Mouse (Mus musculus): ENCODE measurements at regions not wholly inside any gene's neighbourhood (a gene's known extent, or its start where the extent isn't known, plus 50 kb on each side); places are given as distances from the start of the nearest gene placed in this dataset.

DNA sequence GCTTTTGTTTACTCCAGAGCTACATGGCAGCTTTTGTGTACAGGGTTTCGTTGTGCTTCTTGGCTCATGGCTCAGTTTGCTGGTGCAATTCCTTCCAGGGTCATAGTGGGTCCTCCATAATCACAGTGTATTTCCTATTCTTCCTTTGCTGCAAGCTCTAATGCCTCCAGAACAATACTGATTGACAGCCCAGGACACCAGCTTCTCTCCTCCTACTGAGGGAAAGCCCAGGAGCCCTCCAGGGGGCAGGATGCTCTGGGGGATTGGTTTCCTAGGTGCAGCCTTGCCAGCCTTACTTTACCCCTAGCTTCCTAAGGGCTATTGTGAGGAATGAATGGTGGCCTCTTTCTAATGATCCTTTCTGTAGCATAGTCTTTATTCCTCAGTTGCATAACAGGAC, 224.6 kb downstream of the Ice1 start:
- Histone ChIP-seq H3K79me3 (ENCODE audit: low read depth) (no peaks in the 10 kb centered on the region), H3K4me3 (ENCODE audit: insufficient read depth, poor library complexity, severe bottlenecking) (no peak overlapping the region), H3K27me3 (ENCODE audit: control insufficient read depth, insufficient read depth, insufficient read length) (no peaks in the 10 kb centered on the region), H3K36me3 (ENCODE audit: control insufficient read depth, insufficient read depth) (no peaks in the 10 kb centered on the region), H3K79me2 (ENCODE audit: control insufficient read depth, insufficient read depth) (no peaks in the 10 kb centered on the region), H3ac (ENCODE audit: control insufficient read depth, insufficient read length, low read depth) (no peak overlapping the region)
- TF ChIP-seq FOSL1 (IDR thresholded peaks at IDR 0.05; ENCODE audit: insufficient read depth, low read length, poor library complexity, severe bottlenecking), result no peak
- TF ChIP-seq MAX (IDR thresholded peaks at IDR 0.05), result no peak
- TF ChIP-seq MYOD1 (IDR thresholded peaks at IDR 0.05; ENCODE audit: control insufficient read depth, insufficient read length, low read depth), result no peak
- TF ChIP-seq CEBPB (IDR thresholded peaks at IDR 0.05; ENCODE audit: low read depth), result no peak
- TF ChIP-seq MYOG (IDR thresholded peaks at IDR 0.05; ENCODE audit: control insufficient read depth, extremely low read depth, insufficient read length), result no peak
- no peak for TF ChIP-seq USF1 (IDR thresholded peaks at IDR 0.05; ENCODE audit: low read depth)
- TF ChIP-seq CTCF (IDR thresholded peaks at IDR 0.05; ENCODE audit: control insufficient read depth, insufficient read depth, insufficient read length), result no peak

DNA sequence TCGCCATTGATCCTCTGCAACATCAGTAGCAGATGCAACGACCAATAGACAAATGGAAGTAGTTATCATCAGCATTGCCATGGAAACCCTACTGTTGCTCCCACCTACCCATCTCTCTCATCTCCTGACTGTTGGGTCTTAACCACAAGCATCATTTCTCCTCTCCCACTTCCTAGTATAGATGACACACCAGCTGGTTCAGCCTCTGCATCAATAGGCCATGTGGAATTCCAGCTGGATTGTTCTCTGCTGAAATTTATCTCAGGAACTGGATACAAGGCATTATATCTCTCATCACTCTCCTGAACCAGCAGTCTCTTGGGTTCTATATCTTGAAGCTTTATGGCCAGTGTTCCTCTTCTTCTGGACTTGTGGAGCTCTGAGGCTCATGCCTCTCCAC, 219.3 kb downstream of the Ice1 start:
- Histone ChIP-seq H3K79me2 (ENCODE audit: control insufficient read depth, insufficient read depth) (no peaks in the 10 kb centered on the region), H3ac (ENCODE audit: control insufficient read depth, insufficient read length, low read depth) (no peak overlapping the region), H3K4me3 (ENCODE audit: insufficient read depth, poor library complexity, severe bottlenecking) (no peak overlapping the region), H3K27me3 (ENCODE audit: control insufficient read depth, insufficient read depth, insufficient read length) (no peaks in the 10 kb centered on the region), H3K79me3 (ENCODE audit: low read depth) (no peaks in the 10 kb centered on the region), H3K36me3 (ENCODE audit: control insufficient read depth, insufficient read depth) (no peaks in the 10 kb centered on the region)
- no peak for TF ChIP-seq MAX (IDR thresholded peaks at IDR 0.05)
- TF ChIP-seq MYOD1 (IDR thresholded peaks at IDR 0.05; ENCODE audit: control insufficient read depth, insufficient read length, low read depth), result no peak
- TF ChIP-seq MYOG (IDR thresholded peaks at IDR 0.05; ENCODE audit: control insufficient read depth, extremely low read depth, insufficient read length), result no peak
- TF ChIP-seq FOSL1 (IDR thresholded peaks at IDR 0.05; ENCODE audit: insufficient read depth, low read length, poor library complexity, severe bottlenecking), result no peak
- no peak for TF ChIP-seq USF1 (IDR thresholded peaks at IDR 0.05; ENCODE audit: low read depth)
- TF ChIP-seq CEBPB (IDR thresholded peaks at IDR 0.05; ENCODE audit: low read depth), result no peak
- TF ChIP-seq CTCF (IDR thresholded peaks at IDR 0.05; ENCODE audit: control insufficient read depth, insufficient read depth, insufficient read length), result no peak

GRCm38 (mm10) chr13:70439419-70439818, 198.0 kb downstream of the Ice1 start:
- H3ac ChIP-seq (ENCODE audit: control insufficient read depth, insufficient read length, low read depth), result no peak overlapping the region
- H3K79me2 ChIP-seq (ENCODE audit: control insufficient read depth, insufficient read depth), result no peaks in the 10 kb centered on the region
- TF ChIP-seq FOSL1 (IDR thresholded peaks at IDR 0.05; ENCODE audit: insufficient read depth, low read length, poor library complexity, severe bottlenecking) (no peak), CTCF (IDR thresholded peaks at IDR 0.05; ENCODE audit: control insufficient read depth, insufficient read depth, insufficient read length) (no peak), MAX (IDR thresholded peaks at IDR 0.05) (no peak), USF1 (IDR thresholded peaks at IDR 0.05; ENCODE audit: low read depth) (no peak), MYOG (IDR thresholded peaks at IDR 0.05; ENCODE audit: control insufficient read depth, extremely low read depth, insufficient read length) (no peak), MYOD1 (IDR thresholded peaks at IDR 0.05; ENCODE audit: control insufficient read depth, insufficient read length, low read depth) (no peak), CEBPB (IDR thresholded peaks at IDR 0.05; ENCODE audit: low read depth) (no peak)
- no peaks in the 10 kb centered on the region for H3K27me3 ChIP-seq (ENCODE audit: control insufficient read depth, insufficient read depth, insufficient read length)
- no peaks in the 10 kb centered on the region for H3K36me3 ChIP-seq (ENCODE audit: control insufficient read depth, insufficient read depth)
- no peak overlapping the region for H3K4me3 ChIP-seq (ENCODE audit: insufficient read depth, poor library complexity, severe bottlenecking)
- no peaks in the 10 kb centered on the region for H3K79me3 ChIP-seq (ENCODE audit: low read depth)

- no peaks in the 10 kb centered on the region for H3K79me2 ChIP-seq (ENCODE audit: control insufficient read depth, insufficient read depth)
- H3K27me3 ChIP-seq (ENCODE audit: control insufficient read depth, insufficient read depth, insufficient read length), result no peaks in the 10 kb centered on the region
- H3ac ChIP-seq (ENCODE audit: control insufficient read depth, insufficient read length, low read depth), result no peak overlapping the region
- no peaks in the 10 kb centered on the region for H3K79me3 ChIP-seq (ENCODE audit: low read depth)
- TF ChIP-seq CEBPB (IDR thresholded peaks at IDR 0.05; ENCODE audit: low read depth) (no peak), MYOD1 (IDR thresholded peaks at IDR 0.05; ENCODE audit: control insufficient read depth, insufficient read length, low read depth) (no peak), USF1 (IDR thresholded peaks at IDR 0.05; ENCODE audit: low read depth) (no peak), FOSL1 (IDR thresholded peaks at IDR 0.05; ENCODE audit: insufficient read depth, low read length, poor library complexity, severe bottlenecking) (no peak), MAX (IDR thresholded peaks at IDR 0.05) (no peak), CTCF (IDR thresholded peaks at IDR 0.05; ENCODE audit: control insufficient read depth, insufficient read depth, insufficient read length) (no peak), MYOG (IDR thresholded peaks at IDR 0.05; ENCODE audit: control insufficient read depth, extremely low read depth, insufficient read length) (no peak)
- no peak overlapping the region for H3K4me3 ChIP-seq (ENCODE audit: insufficient read depth, poor library complexity, severe bottlenecking)
- no peaks in the 10 kb centered on the region for H3K36me3 ChIP-seq (ENCODE audit: control insufficient read depth, insufficient read depth)
Observed at GRCm38 (mm10) chr13:70446940-70447339, 190.5 kb downstream of the Ice1 start.

- Histone ChIP-seq H3K79me2 (ENCODE audit: control insufficient read depth, insufficient read depth) (no peaks in the 10 kb centered on the region), H3K4me3 (ENCODE audit: insufficient read depth, poor library complexity, severe bottlenecking) (no peak overlapping the region), H3ac (ENCODE audit: control insufficient read depth, insufficient read length, low read depth) (no peak overlapping the region), H3K36me3 (ENCODE audit: control insufficient read depth, insufficient read depth) (no peaks in the 10 kb centered on the region), H3K79me3 (ENCODE audit: low read depth) (no peaks in the 10 kb centered on the region), H3K27me3 (ENCODE audit: control insufficient read depth, insufficient read depth, insufficient read length) (no peaks in the 10 kb centered on the region)
- no peak for TF ChIP-seq MYOD1 (IDR thresholded peaks at IDR 0.05; ENCODE audit: control insufficient read depth, insufficient read length, low read depth)
- no peak for TF ChIP-seq CEBPB (IDR thresholded peaks at IDR 0.05; ENCODE audit: low read depth)
- TF ChIP-seq USF1 (IDR thresholded peaks at IDR 0.05; ENCODE audit: low read depth), result no peak
- no peak for TF ChIP-seq FOSL1 (IDR thresholded peaks at IDR 0.05; ENCODE audit: insufficient read depth, low read length, poor library complexity, severe bottlenecking)
- no peak for TF ChIP-seq CTCF (IDR thresholded peaks at IDR 0.05; ENCODE audit: control insufficient read depth, insufficient read depth, insufficient read length)
- TF ChIP-seq MAX (IDR thresholded peaks at IDR 0.05), result no peak
- no peak for TF ChIP-seq MYOG (IDR thresholded peaks at IDR 0.05; ENCODE audit: control insufficient read depth, extremely low read depth, insufficient read length)
Observed at GRCm38 (mm10) chr13:70454592-70455390, 182.6 kb downstream of the Ice1 start.
